Mouse (Mus musculus) liver, adult (tissue): ENCODE results near the gene Rab11b.

Source experiments
- GATA4 ChIP-seq: IDR thresholded peaks from 2 replicates; pipeline ENCODE4 v1.6.1; 2014; ENCODE audit warnings: mild to moderate bottlenecking, low read length; ENCODE audit not compliant: insufficient replicate concordance

Rab11b gene

GRCm38 (mm10) chr17:33749451-33749850 lies 10.9 kb downstream of the Rab11b start:
- TF ChIP-seq GATA4 = no peak

GRCm38 (mm10) chr17:33746011-33746410 lies 14.3 kb downstream of the Rab11b start:
- peak; percentile 97 for TF ChIP-seq GATA4

- no peak for TF ChIP-seq GATA4
Observed at GRCm38 (mm10) chr17:33744686-33745384, 15.5 kb downstream of the Rab11b start.

- TF ChIP-seq GATA4 = no peak
Observed at GRCm38 (mm10) chr17:33742420-33742819, 17.9 kb downstream of the Rab11b start.

GRCm38 (mm10) chr17:33729215-33729614 lies 31.1 kb downstream of the Rab11b start:
- no peak for TF ChIP-seq GATA4

GRCm38 (mm10) chr17:33728396-33728795 lies 31.9 kb downstream of the Rab11b start:
- TF ChIP-seq GATA4 = no peak

- TF ChIP-seq GATA4 = no peak
Observed at GRCm38 (mm10) chr17:33719736-33720378, 40.5 kb downstream of the Rab11b start.

GRCm38 (mm10) chr17:33718944-33719725 lies 41.2 kb downstream of the Rab11b start:
- TF ChIP-seq GATA4 = no peak

- peak; percentile 28; the same call in 1 of the 2 replicates for TF ChIP-seq GATA4
Observed at GRCm38 (mm10) chr17:33718384-33718881, 41.9 kb downstream of the Rab11b start, which contains the start of gene March2. Gene March2, minus strand, starts transcription at chr17:33718670.

- TF ChIP-seq GATA4 = no peak
Observed at GRCm38 (mm10) chr17:33717982-33718381, 42.3 kb downstream of the Rab11b start.

GRCm38 (mm10) chr17:33717246-33717645 lies 43.1 kb downstream of the Rab11b start:
- no peak for TF ChIP-seq GATA4

- TF ChIP-seq GATA4 = no peak
Observed at GRCm38 (mm10) chr17:33714779-33715178, 45.6 kb downstream of the Rab11b start.

- peak; percentile 23; the same call in 1 of the 2 replicates for TF ChIP-seq GATA4
Observed at GRCm38 (mm10) chr17:33713271-33713670, 47.1 kb downstream of the Rab11b start.

GRCm38 (mm10) chr17:33709834-33710233 lies 50.5 kb downstream of the Rab11b start:
- no peak for TF ChIP-seq GATA4

GRCm38 (mm10) chr17:33703091-33703490 lies 57.2 kb downstream of the Rab11b start:
- TF ChIP-seq GATA4 = no peak

GRCm38 (mm10) chr17:33702178-33702577 lies 58.2 kb downstream of the Rab11b start:
- TF ChIP-seq GATA4 = no peak

- no peak for TF ChIP-seq GATA4
Observed at GRCm38 (mm10) chr17:33695471-33695870, 64.9 kb downstream of the Rab11b start.
